Mouse (Mus musculus): ENCODE results near the gene Rhog.
"Not testable (repeated sequence)": the region's sequence is repeated elsewhere in the genome, so short reads cannot be mapped to it uniquely, and the experiment has no call there.

The Rhog gene

GRCm38 (mm10) chr7:102255954-102256353, at the start of gene Rhog:
TSS of gene Rhog (minus strand) at chr7:102256054.
- no peak for DNase-seq (ENCODE audit: low spot score in 2 of 2)

DNA sequence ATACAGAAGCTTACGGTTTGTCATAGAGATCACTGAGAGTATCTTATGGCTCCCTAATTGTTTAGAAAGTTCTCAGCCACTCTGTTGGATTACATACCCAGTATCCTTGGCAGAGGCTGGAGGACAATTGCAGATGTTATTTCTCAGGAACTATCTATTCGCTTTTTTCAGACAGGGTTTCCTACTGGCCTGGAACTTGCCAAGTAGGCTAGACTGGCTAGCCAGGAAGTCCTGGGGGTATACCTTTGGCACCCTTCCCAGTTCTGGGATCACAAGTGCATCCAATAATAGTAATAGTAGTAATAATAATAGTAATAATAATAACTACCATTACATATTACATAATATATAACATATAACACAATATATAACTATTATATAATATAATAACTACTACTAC, 49.7 kb upstream of the Rhog start:
- no peak for DNase-seq (ENCODE audit: low spot score in 2 of 2)

DNA sequence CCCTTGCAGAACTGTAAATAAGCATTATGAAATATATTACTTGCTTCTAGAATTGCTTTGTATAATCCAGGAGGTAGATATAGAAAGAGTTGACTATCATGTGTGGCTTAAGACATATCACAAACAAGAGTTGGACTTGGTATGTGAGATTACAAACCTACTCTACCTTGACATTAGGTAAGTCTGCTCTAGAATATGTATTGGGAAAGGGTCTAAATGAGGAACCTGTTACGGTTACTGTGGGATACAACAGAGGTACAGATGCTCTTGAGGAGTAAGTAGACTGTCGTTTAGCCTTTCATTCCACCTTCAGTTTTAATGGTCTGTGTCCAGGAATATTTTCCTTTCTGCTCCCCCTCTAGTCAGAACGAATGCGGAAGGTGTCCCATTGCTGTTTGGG, 46.6 kb upstream of the Rhog start:
- no peak for DNase-seq (ENCODE audit: low spot score in 2 of 2)

DNA sequence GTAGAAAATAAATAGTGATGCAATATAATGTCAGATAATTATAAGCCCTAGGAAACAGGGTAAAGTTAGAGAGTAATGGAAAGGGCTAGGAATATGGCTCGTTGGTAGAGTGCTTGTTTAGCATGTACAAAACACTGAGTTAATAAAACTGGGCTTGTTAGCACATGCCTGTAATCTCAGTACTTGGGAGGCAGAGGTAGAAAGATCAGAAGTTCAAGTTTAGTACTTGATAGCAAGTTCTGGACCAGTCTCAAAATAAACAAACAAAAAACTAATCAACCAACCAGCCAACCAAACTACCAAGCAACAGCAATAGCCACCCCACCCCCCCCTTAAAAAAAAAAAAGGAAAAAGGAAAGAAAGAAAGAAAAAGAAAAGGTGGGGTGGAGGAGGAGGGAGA, 44.9 kb upstream of the Rhog start:
- DNase-seq (ENCODE audit: low spot score in 2 of 2) = no peak

GRCm38 (mm10) chr7:102293234-102293633, 37.4 kb upstream of the Rhog start:
- DNase-seq (ENCODE audit: low spot score in 2 of 2) = no peak

- no peak for DNase-seq (ENCODE audit: low spot score in 2 of 2)
Observed at GRCm38 (mm10) chr7:102292228-102292627, 36.4 kb upstream of the Rhog start.

DNA sequence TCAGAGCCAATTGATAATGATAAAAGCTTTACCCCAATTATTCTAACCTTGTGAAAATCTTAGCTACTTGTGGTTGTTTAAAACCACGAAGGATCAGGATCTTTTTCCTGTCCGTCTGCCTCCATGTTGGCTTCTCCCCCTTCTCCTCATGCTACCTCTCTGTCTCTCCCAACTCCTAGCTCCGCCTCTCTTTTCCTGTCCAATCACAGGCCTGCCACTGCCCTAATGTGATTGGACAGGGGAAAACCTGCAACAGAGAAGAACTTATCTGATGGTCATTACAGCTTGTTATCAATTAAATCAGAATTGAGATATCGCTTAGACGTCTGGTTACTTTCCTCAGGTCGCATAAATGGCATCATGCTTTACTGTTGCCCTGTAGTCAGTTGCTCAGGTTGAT, 33.6 kb upstream of the Rhog start:
- DNase-seq (ENCODE audit: low spot score in 2 of 2) = no peak

GRCm38 (mm10) chr7:102282261-102282660, 26.4 kb upstream of the Rhog start:
- DNase-seq (ENCODE audit: low spot score in 2 of 2) = no peak

GRCm38 (mm10) chr7:102281403-102281802, 25.5 kb upstream of the Rhog start:
- no peak for DNase-seq (ENCODE audit: low spot score in 2 of 2)

- no peak for DNase-seq (ENCODE audit: low spot score in 2 of 2)
Observed at GRCm38 (mm10) chr7:102272422-102272948, 16.6 kb upstream of the Rhog start.

DNA sequence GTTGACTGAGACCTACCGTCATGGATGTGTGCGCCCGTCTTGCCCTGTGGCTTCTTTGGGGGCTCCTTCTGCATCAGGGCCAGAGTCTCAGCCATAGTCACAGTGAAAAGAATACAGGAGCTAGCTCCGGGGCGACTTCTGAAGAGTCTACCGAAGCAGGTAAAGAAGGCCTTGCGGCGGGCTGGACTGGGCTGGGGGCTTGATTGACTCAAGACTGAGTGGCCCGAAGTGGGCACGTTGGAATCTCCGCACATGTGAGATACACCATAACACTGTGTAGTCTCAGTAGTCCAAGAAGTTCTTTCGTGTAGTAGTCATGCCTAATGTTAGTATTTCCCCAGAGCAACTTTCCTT, 12.5 kb upstream of the Rhog start:
- DNase-seq (ENCODE audit: low spot score in 2 of 2) = no peak

GRCm38 (mm10) chr7:102267601-102268394, 11.9 kb upstream of the Rhog start, which contains the start of gene Stim1:
TSS of gene Stim1 (plus strand) at chr7:102267806.
- peak; percentile 30 to 46 for DNase-seq (ENCODE audit: low spot score in 2 of 2)

- DNase-seq (ENCODE audit: low spot score in 2 of 2) = peak; percentile 87 to 94
Observed at GRCm38 (mm10) chr7:102267113-102267579, 11.3 kb upstream of the Rhog start.

DNA sequence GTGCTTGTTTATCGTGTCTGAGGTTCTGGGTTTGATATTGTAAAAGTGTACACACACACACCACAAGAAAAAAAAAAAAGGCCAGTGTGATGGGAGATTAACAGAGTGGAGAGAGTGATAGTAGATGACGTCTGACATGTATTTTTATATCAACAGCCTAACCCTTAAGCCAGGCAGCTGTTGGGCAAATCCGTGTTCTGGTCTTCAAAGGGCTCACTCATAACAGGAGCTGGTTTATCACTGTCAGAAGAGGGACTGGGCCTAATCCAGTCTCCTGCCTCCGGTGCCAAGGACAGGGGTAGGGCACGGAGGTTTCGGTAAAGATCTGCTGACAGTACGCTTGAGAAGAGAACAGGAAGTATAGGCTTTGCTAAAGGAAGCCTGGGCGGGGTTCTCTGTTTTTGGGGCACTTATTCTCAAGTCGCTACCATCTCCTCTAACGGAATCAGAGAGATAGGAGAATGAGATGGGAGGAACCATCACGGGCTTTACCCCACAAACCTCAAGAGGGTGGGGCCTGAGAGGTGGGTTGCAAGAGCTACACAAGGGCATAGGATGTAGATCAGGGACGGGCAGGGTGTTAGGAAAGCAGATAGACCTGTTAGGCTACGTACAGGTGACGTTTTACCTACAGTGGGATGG, 10.7 kb upstream of the Rhog start:
- no peak for DNase-seq (ENCODE audit: low spot score in 2 of 2)

DNA sequence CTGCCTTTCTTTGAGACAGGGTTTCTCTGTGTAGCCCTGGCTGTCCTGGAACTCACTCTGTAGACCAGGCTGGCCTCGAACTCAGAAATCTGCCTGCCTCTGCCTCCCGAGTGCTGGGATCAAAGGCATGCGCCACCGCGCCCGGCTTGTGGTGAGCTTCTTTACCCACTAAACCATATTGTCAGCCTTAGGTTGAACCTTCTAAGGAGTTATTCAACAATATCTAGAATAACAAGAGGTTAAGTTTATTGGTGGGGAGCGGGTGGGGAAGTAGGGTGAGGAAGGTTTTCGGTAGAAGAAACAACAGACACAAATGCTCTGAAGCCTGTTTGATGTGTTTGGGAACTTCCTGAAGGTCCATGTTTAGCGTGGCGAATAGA, 10.2 kb upstream of the Rhog start:
- DNase-seq (ENCODE audit: low spot score in 2 of 2) = not testable (repeated sequence)

DNA sequence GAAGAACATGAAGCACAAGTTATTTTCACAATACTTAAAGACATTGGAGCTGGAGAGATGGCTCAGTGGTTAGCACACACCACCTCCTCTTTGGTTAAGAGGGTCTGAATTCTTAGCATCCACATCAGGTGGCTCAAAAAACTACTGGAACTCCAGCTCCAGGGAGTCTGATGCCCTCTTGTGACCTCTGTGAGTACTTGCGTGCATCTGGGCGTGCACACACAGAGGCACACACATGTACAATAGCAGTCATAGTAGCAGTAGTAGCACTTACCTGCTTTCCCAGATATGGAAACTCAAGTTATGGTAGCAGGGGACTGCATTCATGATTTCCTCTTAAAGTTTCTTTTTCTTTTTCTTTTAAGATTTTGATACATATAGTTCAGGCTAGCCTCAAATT, 7.2 kb upstream of the Rhog start:
- no peak for DNase-seq (ENCODE audit: low spot score in 2 of 2)

- no peak for DNase-seq (ENCODE audit: low spot score in 2 of 2)
Observed at GRCm38 (mm10) chr7:102260518-102260917, 4.7 kb upstream of the Rhog start.

DNA sequence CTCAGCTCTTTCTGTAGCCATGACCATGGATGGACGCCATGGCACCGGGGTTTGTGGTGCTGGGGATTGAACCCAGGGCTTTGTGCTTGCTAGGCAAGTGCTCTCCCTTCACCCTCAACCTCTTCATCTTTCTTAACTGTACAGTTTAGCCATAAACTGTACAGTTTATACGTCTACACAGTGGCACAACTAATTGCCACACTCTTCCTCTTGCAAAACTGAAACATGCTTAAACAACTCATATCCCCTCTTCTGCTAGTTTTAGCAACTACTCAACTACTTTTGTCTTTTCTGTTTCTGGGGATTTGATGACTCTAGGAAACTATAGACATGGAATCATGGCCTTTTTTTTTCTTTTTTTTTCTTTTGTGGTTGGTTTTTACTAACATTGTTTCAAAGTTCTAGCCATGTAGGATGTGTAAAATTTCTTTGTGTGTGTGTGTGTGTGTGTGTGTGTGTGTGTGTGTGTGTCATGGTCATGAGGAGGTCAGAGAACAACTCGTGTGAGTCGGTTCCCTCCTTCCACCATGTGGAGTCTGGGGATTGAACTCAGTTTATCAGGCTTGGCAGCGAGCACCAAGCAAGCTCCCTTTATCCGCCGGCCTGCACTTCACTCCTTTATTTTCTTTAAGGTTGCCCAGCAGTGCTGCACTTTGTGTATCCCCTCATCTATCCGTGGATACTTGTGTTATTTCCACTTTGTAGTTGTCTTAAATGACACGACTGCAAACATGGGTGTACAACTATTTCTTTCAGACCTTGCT, 4.0 kb upstream of the Rhog start:
- DNase-seq (ENCODE audit: low spot score in 2 of 2) = no peak

DNA sequence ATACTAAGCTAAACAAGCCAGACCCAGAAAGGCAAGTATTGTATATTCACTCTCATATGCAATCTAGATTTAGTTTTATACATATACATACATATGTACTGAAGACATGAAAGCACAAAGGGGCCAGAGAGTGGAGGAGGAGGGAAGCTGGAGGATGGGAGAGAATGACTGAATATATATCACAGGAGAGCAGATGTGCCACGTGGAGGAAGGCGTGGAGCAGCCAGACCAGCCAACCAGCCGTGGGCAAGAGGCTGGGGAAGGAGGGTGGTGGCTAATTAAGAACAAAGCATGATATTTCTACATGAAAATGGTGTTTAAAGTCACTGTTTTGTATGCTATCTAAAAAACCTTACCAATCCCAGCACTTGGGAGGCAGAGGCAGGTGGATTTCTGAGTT, 2.9 kb upstream of the Rhog start:
- DNase-seq (ENCODE audit: low spot score in 2 of 2) = no peak

DNA sequence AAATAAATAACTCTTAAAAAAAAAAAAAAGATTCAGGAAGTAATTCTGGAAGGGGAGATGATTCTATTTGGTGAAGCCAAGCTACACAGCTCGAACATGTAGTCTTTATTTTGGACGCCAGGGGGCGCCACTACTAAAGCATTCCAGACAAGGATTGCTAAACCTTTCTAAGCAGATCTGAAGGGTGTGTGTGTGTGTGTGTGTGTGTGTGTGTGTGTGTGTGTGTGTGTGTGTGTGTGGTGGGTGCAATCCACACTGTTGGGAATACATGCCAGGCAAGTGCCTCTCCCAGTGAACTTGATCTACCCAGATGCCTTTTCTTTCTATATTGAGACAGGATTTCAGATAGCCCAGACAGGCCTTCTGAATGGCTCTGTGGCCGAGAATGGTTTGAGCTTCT, 2.3 kb upstream of the Rhog start:
- DNase-seq (ENCODE audit: low spot score in 2 of 2) = peak; percentile 61 to 68

DNA sequence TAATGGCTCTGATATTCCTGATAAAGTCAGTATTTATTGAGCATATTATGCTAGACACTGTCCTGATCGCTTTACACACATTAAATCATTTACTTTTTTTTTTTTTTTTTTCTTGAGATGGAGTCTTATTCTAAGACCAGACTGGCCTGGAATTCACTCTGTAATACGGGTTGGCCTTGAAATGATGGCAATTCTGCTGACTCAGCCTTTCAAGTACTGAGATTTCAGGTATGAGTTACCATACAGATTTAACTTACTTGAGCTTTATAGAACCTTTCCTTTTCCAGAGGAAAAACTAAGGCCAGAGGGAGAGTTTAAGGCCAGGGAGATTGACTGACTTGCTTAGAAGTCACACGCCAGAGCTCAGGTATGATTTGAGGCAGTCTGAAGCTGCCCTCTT, 782 bp upstream of the Rhog start:
- no peak for DNase-seq (ENCODE audit: low spot score in 2 of 2)

- DNase-seq (ENCODE audit: low spot score in 2 of 2) = no peak
Observed at GRCm38 (mm10) chr7:102253631-102254030, 2.2 kb downstream of the Rhog start.

All from frontal cortex, postnatal 14 days (tissue).